In the genomic region with DNA sequence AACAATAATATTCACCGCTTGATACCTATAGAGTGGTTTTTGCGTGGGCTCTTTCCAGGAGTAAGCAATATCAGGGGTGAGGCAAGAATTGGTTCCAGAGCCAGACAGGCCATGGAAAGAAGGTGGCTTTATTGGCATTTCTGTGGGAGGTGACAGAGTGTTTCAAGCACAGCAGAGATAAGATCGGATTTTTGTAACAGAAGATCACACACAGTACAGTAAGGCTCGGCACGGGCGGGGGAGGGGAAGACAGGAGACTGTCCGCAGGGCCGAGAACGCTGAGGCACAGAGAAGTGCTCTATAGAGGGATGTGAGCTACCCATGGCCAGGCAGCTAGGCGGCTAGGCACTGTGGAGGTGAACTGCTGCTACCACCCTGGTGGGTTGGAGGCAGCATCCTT, we compare ENCODE assay signal across 23 mouse cellular contexts. TPM values are rescaled to one million over a fixed set of nuclear protein-coding genes. Genes with fewer than 3 reads are reported as not detected.
DNase-seq lines count a peak whose midpoint lies in the region; ATAC-seq and TF ChIP-seq lines count a peak whose summit lies in the region.
"Had no signal": no experiment of that assay in that cellular context is flagged by ENCODE, and none has a peak within 500 bp of the region (broad histone marks: within the 10 kb centered on the region; RNA-seq: fewer than 3 reads in every experiment).

No protein-coding gene starts in this region.

- H3K4me3 ChIP-seq in heart, embryonic 10.5 days = 0 out of 2 replicates have a peak overlapping the region, but pooled peaks have one; percentile 8
- H3K4me3 ChIP-seq in kidney, postnatal 0 days (replicated peaks; ENCODE audit: low read depth, low read length) = no peak overlapping the region
- H3K4me3 ChIP-seq: limb, embryonic 10.5 days; midbrain, embryonic 13.5 days; neural tube, embryonic 13.5 days had no signal

- no peak for DNase-seq in heart, embryonic 10.5 days (ENCODE audit: low spot score)
- DNase-seq in heart, postnatal 4 days = no peak
- DNase-seq in kidney, postnatal 0 days (ENCODE audit: low spot score) = no peak
- no peak for DNase-seq in kidney, adult 11 months
- DNase-seq in urinary bladder, postnatal 25 days (ENCODE audit: low spot score) = peak; percentile 57
- DNase-seq in urinary bladder, postnatal 10 days (ENCODE audit: low spot score) = no peak
- DNase-seq in cerebellum, postnatal 25 days = no peak
- DNase-seq in ovary, adult 18-20 months (ENCODE audit: low spot score) = no peak
- DNase-seq: adrenal gland, postnatal 14 days; cerebellum, postnatal 10 days; heart, postnatal 36 days; kidney, postnatal 14 days; layer of hippocampus, adult 9-11 months; spleen, adult 18-20 months; thymus, adult 2 months had no signal

- no peak for TF ChIP-seq CTCF in kidney, postnatal 0 days (IDR thresholded peaks at IDR 0.05; ENCODE audit: low read depth)

- H3K9ac ChIP-seq in kidney, postnatal 0 days (ENCODE audit: low read depth, low read length) = no peak overlapping the region
- H3K9ac ChIP-seq: liver, embryonic 14.5 days; midbrain, embryonic 13.5 days; neural tube, embryonic 13.5 days had no signal

- WGBS in heart, embryonic 10.5 days = 35% methylated on average over 10 of the region's 10 CpGs
- WGBS in kidney, postnatal 0 days = 35% methylated on average over 10 of the region's 10 CpGs

- 0 out of 2 replicates have a peak, but pooled peaks have one; percentile 29 for ATAC-seq in kidney, postnatal 0 days (replicated peaks; ENCODE audit: low FRiP score, low read depth)
- ATAC-seq: hindbrain, postnatal 0 days; intestine, postnatal 0 days; lung, postnatal 0 days; midbrain, embryonic 13.5 days had no signal

- H3K4me2 ChIP-seq in kidney, postnatal 0 days (ENCODE audit: low read length) = no peak overlapping the region
- H3K4me2 ChIP-seq: midbrain, embryonic 13.5 days; neural tube, embryonic 13.5 days had no signal

- no peaks in the 10 kb centered on the region for H3K27me3 ChIP-seq in heart, embryonic 10.5 days (ENCODE audit: insufficient read depth, poor library complexity, severe bottlenecking)
- no peaks in the 10 kb centered on the region for H3K27me3 ChIP-seq in kidney, postnatal 0 days (ENCODE audit: insufficient read depth, low read length)
- H3K27me3 ChIP-seq: midbrain, embryonic 13.5 days; neural tube, embryonic 13.5 days had no signal

- H3K27ac ChIP-seq in heart, embryonic 10.5 days = peak overlapping the region; percentile 62; the same call in 1 of the 2 replicates
- no peak overlapping the region for H3K27ac ChIP-seq in kidney, postnatal 0 days
- H3K27ac ChIP-seq: hindbrain, postnatal 0 days; limb, embryonic 10.5 days; liver, embryonic 14.5 days; midbrain, embryonic 13.5 days; neural tube, embryonic 13.5 days had no signal

- peaks cover 10% of the 10 kb centered on the region for H3K4me1 ChIP-seq in heart, embryonic 10.5 days
- H3K4me1 ChIP-seq in kidney, postnatal 0 days (replicated peaks; ENCODE audit: insufficient read depth, low read length) = no peaks in the 10 kb centered on the region
- H3K4me1 ChIP-seq: midbrain, embryonic 13.5 days; neural tube, embryonic 13.5 days had no signal

- no peaks in the 10 kb centered on the region for H3K9me3 ChIP-seq in heart, embryonic 10.5 days
- H3K9me3 ChIP-seq in kidney, postnatal 0 days (replicated peaks; ENCODE audit: low read length) = no peaks in the 10 kb centered on the region
- H3K9me3 ChIP-seq: limb, embryonic 10.5 days had no signal

- H3K36me3 ChIP-seq in heart, embryonic 10.5 days = no peaks in the 10 kb centered on the region
- H3K36me3 ChIP-seq in kidney, postnatal 0 days (ENCODE audit: insufficient read depth, low read length) = no peaks in the 10 kb centered on the region
- H3K36me3 ChIP-seq: G1E; limb, embryonic 10.5 days; midbrain, embryonic 13.5 days; neural tube, embryonic 13.5 days had no signal

RNA-seq across cellular contexts. Expression of gene Fry, which starts 53.1 kb away (rescaled TPM):
- 14.7 and 20.3 TPM in 2 replicates for polyA plus RNA-seq in heart, embryonic 10.5 days (2016; fragmentation: Nextera tagmentation; extraction: Ambion mirVana)
- total RNA-seq in heart, postnatal 4 days (2021) = 100 to 1,000 TPM; 169 to 174 TPM
- 8.5 and 9.6 TPM in 2 replicates for polyA plus RNA-seq in kidney, postnatal 0 days (2015; fragmentation: Nextera tagmentation; extraction: Ambion mirVana)
